Mouse (Mus musculus): Measurements from ENCODE around the gene Ankrd6. TPM values are rescaled to one million over a fixed set of nuclear protein-coding genes. Genes with fewer than 3 reads are reported as not detected.

Gene Ankrd6
- polyA plus RNA-seq, 1 experiment from 2014 or later = 8.3 TPM

DNA sequence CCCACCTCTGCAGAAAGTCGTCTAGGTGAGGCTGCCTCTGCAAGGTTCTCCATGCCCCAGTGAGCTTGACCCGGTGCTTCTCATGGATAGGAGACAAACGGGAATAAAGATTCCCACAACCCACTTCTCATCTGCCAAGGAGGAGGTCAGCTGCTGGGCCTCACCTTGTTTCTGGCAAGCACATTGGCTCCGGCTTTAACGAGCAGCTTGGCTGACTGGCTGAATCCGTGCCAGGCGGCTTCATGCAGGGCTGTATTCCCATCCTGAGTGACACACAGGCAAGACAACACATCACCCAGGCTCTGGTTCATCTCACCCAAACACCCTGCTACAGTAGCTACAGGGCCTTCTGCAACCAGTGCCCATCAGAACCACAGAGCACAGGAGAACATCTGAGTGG is 123.7 kb downstream of the Ankrd6 start:
- H3K4me3 ChIP-seq = no peak overlapping the region
- peaks cover 27% of the 10 kb centered on the region for H3K4me1 ChIP-seq
- WGBS = 65% methylated on average over 7 of the region's 7 CpGs
- no peak overlapping the region for H3K27ac ChIP-seq
- H3K36me3 ChIP-seq = no peaks in the 10 kb centered on the region
- DNase-seq (ENCODE audit: low spot score) = no peak
- H3K9me3 ChIP-seq = no peaks in the 10 kb centered on the region
- no peaks in the 10 kb centered on the region for H3K27me3 ChIP-seq (ENCODE audit: insufficient read depth, poor library complexity, severe bottlenecking)

DNA sequence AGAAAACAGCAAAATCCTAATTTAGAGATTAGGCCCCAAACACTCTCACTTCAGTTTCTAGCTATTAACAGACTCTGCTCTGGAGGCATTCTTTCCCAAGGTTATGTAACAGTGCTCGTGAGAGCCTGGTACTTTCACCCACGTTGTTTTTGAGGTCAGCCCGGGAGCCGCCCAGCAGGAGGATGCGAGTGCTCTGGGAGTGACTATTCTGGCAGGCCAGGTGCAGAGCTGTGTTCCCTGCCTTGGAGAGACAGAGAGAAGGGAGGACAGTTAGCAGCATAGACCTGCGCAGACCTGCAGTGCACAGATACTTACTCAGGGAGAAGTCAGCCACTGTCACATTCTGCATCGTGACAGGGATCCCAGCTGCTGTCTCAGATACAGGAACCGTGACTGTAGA is 126.4 kb downstream of the Ankrd6 start:
- 67% methylated on average over 8 of the region's 8 CpGs for WGBS
- H3K27me3 ChIP-seq (ENCODE audit: insufficient read depth, poor library complexity, severe bottlenecking) = no peaks in the 10 kb centered on the region
- no peak overlapping the region for H3K27ac ChIP-seq
- H3K9me3 ChIP-seq = no peaks in the 10 kb centered on the region
- 0 out of 2 replicates have a peak, but pooled peaks cover 9% of the 10 kb centered on the region for H3K36me3 ChIP-seq
- peaks cover 22% of the 10 kb centered on the region for H3K4me1 ChIP-seq
- no peak overlapping the region for H3K4me3 ChIP-seq
- DNase-seq (ENCODE audit: low spot score) = no peak

DNA sequence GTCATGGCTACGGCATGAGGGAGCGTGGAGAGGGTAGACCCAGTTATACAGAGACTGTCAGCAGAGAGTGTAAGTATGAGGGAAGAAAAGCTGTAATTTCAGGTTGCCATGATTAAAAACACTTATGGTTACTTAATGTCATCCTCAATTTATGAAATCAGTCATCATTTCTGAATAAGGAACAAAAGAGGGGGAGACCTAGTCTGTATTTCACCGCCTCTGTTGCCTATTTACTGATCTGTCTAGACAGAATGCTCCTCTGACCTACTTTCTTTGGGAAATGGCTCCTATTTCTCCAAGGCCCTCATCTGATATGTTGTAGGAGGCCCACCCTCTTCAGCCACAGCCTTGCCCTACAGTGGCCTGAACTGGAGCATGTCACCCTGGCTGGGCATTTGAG is 130.0 kb downstream of the Ankrd6 start:
- H3K27me3 ChIP-seq (ENCODE audit: insufficient read depth, poor library complexity, severe bottlenecking) = no peaks in the 10 kb centered on the region
- H3K27ac ChIP-seq = no peak overlapping the region
- no peak for DNase-seq (ENCODE audit: low spot score)
- H3K9me3 ChIP-seq = no peaks in the 10 kb centered on the region
- 91% methylated on average over 3 of the region's 3 CpGs for WGBS
- H3K36me3 ChIP-seq = peaks cover 15% of the 10 kb centered on the region; the same call in 1 of the 2 replicates
- H3K4me3 ChIP-seq = no peak overlapping the region
- H3K4me1 ChIP-seq = no peaks in the 10 kb centered on the region

DNA sequence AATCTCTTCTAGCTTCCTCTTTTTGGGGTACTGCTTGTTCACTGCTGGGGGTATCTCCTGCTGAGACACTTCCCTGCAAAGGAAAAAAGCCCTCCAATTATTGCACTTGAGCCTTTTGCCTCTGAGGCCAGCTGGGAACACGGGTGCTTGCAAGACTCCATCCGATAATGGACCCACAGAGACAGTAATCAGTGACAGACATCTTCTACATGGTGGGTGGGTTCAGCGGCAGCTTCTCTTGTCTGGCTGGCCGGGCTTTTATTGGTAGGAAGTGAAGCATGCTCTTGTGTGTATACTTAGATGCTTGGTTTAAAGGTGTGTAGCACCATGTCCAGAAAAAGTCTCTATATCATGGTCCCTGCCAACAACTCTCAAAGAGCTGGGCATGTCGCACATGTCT is 133.2 kb downstream of the Ankrd6 start:
- Histone ChIP-seq H3K9me3 (no peaks in the 10 kb centered on the region), H3K4me3 (no peak overlapping the region), H3K27me3 (ENCODE audit: insufficient read depth, poor library complexity, severe bottlenecking) (no peaks in the 10 kb centered on the region), H3K4me1 (no peaks in the 10 kb centered on the region), H3K36me3 (peaks cover 20% of the 10 kb centered on the region), H3K27ac (no peak overlapping the region)
- DNase-seq (ENCODE audit: low spot score) = no peak
- WGBS = 79% methylated on average over 5 of the region's 5 CpGs

- WGBS = 19% methylated on average over 9 of the region's 9 CpGs
- DNase-seq (ENCODE audit: low spot score) = no peak
These were observed 150.0 kb downstream of the Ankrd6 start for GRCm38 (mm10) chr4:32800577-32801170.

GRCm38 (mm10) chr4:32799966-32800576 is 150.6 kb downstream of the Ankrd6 start, which contains the start of gene Lyrm2:
Gene Lyrm2, plus strand, starts transcription at chr4:32800253.
- Histone ChIP-seq H3K27me3 (ENCODE audit: insufficient read depth, poor library complexity, severe bottlenecking) (no peaks in the 10 kb centered on the region), H3K36me3 (peaks cover 11% of the 10 kb centered on the region; the same call in 1 of the 2 replicates), H3K4me3 (peak within 1 kb of the TSS; percentile 75), H3K27ac (peak within 1 kb of the TSS; percentile 96), H3K4me1 (peaks cover 8% of the 10 kb centered on the region; the same call in 1 of the 2 replicates), H3K9me3 (no peaks in the 10 kb centered on the region)
- WGBS = under 1% methylated on average over 53 of the region's 53 CpGs
- DNase-seq (ENCODE audit: low spot score) = peak; percentile 89

More at GRCm38 (mm10) chr4:32800577-32801170, 150.0 kb downstream of the Ankrd6 start:
- Histone ChIP-seq H3K36me3 (peaks cover 11% of the 10 kb centered on the region; the same call in 1 of the 2 replicates), H3K27ac (peak overlapping the region; percentile 96), H3K4me1 (peaks cover 8% of the 10 kb centered on the region; the same call in 1 of the 2 replicates), H3K4me3 (peak overlapping the region; percentile 75), H3K9me3 (no peaks in the 10 kb centered on the region), H3K27me3 (ENCODE audit: insufficient read depth, poor library complexity, severe bottlenecking) (no peaks in the 10 kb centered on the region)

- Histone ChIP-seq H3K27me3 (ENCODE audit: insufficient read depth, poor library complexity, severe bottlenecking) (no peaks in the 10 kb centered on the region), H3K27ac (no peak overlapping the region), H3K36me3 (peaks cover 11% of the 10 kb centered on the region; the same call in 1 of the 2 replicates), H3K4me3 (no peak overlapping the region), H3K4me1 (peaks cover 8% of the 10 kb centered on the region; the same call in 1 of the 2 replicates), H3K9me3 (no peaks in the 10 kb centered on the region)
- no peak for DNase-seq (ENCODE audit: low spot score)
- 93% methylated on average over 4 of the region's 4 CpGs for whole genome bisulfite sequencing
These were observed 151.7 kb downstream of the Ankrd6 start for GRCm38 (mm10) chr4:32798976-32799375.

DNA sequence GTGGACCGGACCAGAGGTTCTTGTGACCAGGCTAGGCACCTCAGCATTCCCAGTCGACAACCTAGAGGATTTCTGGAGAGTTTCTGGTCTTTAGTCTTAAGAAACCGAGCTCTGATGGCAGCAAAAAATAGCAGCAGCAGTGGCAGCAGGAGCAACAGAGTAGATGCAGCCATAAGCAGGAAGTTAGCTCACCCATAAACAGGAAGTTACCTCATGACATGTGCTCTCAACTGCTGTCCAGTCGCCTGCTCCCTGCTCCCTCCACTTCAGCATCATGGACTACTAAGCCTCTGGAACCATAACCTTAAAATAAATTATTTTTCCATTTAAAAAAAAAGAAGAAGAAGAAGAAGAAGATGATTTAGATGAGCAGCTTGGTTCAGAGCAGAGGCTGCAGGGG is 161.6 kb downstream of the Ankrd6 start:
- no peaks in the 10 kb centered on the region; the same call in 1 of the 2 replicates for H3K36me3 ChIP-seq
- no peak for DNase-seq (ENCODE audit: low spot score)
- H3K9me3 ChIP-seq = no peaks in the 10 kb centered on the region
- no peaks in the 10 kb centered on the region for H3K27me3 ChIP-seq (ENCODE audit: insufficient read depth, poor library complexity, severe bottlenecking)
- WGBS = 83% methylated on average over 4 of the region's 4 CpGs
- no peaks in the 10 kb centered on the region for H3K4me1 ChIP-seq
- H3K4me3 ChIP-seq = no peak overlapping the region
- H3K27ac ChIP-seq = no peak overlapping the region

DNA sequence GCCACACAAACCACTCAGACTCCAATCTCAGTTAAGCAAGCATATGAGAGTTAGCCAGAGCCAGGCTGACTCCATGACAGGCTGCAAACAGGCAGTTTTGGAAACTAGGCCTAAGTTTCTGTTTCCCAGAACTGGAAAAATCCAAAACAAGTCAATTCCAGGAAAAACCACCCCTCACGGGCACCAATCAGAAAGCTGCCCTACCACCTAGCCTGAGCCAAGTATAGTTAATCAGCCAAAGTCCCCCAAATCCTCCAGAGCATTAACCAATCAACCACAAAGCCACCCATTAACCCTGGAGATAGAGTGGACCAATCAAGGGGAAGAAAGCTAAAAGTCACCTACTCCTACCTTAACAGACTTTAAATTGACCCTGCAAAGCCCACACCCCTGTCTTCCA is 163.5 kb downstream of the Ankrd6 start:
- 78% methylated on average over 1 of the region's 1 CpGs for WGBS
- H3K36me3 ChIP-seq = no peaks in the 10 kb centered on the region; the same call in 1 of the 2 replicates
- no peaks in the 10 kb centered on the region for H3K27me3 ChIP-seq (ENCODE audit: insufficient read depth, poor library complexity, severe bottlenecking)
- H3K27ac ChIP-seq = no peak overlapping the region
- DNase-seq (ENCODE audit: low spot score) = no peak
- H3K4me1 ChIP-seq = no peaks in the 10 kb centered on the region
- no peak overlapping the region for H3K4me3 ChIP-seq
- H3K9me3 ChIP-seq = no peaks in the 10 kb centered on the region

DNA sequence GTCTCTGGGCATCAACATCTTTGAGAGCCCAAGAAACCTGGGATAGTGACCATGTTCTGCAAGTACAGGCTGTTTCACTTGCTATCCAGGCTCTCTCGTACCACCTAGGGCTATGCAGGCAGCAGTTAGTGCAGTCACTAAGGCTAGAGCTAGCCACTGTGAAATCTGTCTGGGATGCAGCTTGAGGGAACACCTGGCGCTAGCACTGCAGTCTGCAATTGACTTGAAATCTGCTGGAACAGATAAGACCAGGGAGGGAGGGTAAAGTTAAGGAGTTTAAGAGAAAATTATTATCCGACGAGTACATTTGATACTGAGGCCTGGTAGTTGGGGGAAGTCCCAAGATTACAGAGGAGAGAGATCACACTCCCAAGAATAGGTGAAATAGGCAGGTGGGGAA is 170.6 kb downstream of the Ankrd6 start:
- Histone ChIP-seq H3K27ac (no peak overlapping the region), H3K4me1 (no peaks in the 10 kb centered on the region), H3K4me3 (no peak overlapping the region), H3K9me3 (no peaks in the 10 kb centered on the region), H3K36me3 (peaks cover 40% of the 10 kb centered on the region), H3K27me3 (ENCODE audit: insufficient read depth, poor library complexity, severe bottlenecking) (no peaks in the 10 kb centered on the region)
- DNase-seq (ENCODE audit: low spot score) = no peak
- WGBS = 94% methylated on average over 4 of the region's 4 CpGs

DNA sequence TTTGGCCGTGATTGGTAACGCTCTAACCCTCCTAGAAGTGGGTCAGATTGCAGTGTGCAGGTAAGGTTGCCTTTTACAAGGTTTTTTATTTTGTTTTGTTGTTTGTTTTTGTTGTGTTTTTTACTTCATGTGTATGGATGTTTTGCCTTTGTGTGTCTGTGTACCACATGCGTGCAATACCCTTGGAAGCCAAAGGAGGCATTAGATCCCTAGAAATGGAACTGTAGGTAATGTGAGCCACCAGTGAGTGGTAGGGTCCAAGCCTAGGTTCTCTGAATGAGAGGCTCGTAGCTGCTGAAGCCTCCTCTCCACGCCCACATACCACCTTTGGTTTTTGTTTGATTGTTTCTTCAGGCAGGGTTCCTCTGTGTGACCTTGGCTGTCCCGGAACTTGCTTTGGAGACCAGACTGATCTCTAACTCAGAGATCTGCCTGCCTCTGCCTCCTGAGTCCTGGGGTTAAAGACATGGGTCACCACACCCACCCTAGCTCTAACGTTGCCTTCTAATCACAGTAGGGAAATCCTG is 180.3 kb downstream of the Ankrd6 start:
- 92% methylated on average over 7 of the region's 7 CpGs for WGBS
- Histone ChIP-seq H3K36me3 (peaks cover 83% of the 10 kb centered on the region), H3K27ac (no peak overlapping the region), H3K9me3 (no peaks in the 10 kb centered on the region), H3K27me3 (ENCODE audit: insufficient read depth, poor library complexity, severe bottlenecking) (no peaks in the 10 kb centered on the region), H3K4me1 (no peaks in the 10 kb centered on the region), H3K4me3 (no peak overlapping the region)
- DNase-seq (ENCODE audit: low spot score) = no peak

GRCm38 (mm10) chr4:32768046-32768445 is 182.6 kb downstream of the Ankrd6 start:
- Histone ChIP-seq H3K4me1 (no peaks in the 10 kb centered on the region), H3K36me3 (peaks cover 82% of the 10 kb centered on the region), H3K4me3 (no peak overlapping the region), H3K27ac (no peak overlapping the region), H3K9me3 (no peaks in the 10 kb centered on the region), H3K27me3 (ENCODE audit: insufficient read depth, poor library complexity, severe bottlenecking) (no peaks in the 10 kb centered on the region)
- no peak for DNase-seq (ENCODE audit: low spot score)
- 92% methylated on average over 10 of the region's 10 CpGs for WGBS

GRCm38 (mm10) chr4:32767471-32767870 is 183.2 kb downstream of the Ankrd6 start:
- Histone ChIP-seq H3K36me3 (peaks cover 82% of the 10 kb centered on the region), H3K4me3 (no peak overlapping the region), H3K27me3 (ENCODE audit: insufficient read depth, poor library complexity, severe bottlenecking) (no peaks in the 10 kb centered on the region), H3K4me1 (no peaks in the 10 kb centered on the region), H3K9me3 (no peaks in the 10 kb centered on the region), H3K27ac (no peak overlapping the region)
- WGBS = 97% methylated on average over 7 of the region's 7 CpGs
- DNase-seq (ENCODE audit: low spot score) = no peak

Data from heart, embryonic 10.5 days (tissue).